Mouse (Mus musculus) limb, embryonic 14.5 days (tissue): Measurements from ENCODE around the gene Olfr1105. TPM values are rescaled to one million over a fixed set of nuclear protein-coding genes. Genes with fewer than 3 reads are reported as not detected.

Experiments used
- ATAC-seq: fragments of 200-750 bp; cut with Nextera tagmentation; 2 replicates; pipeline ENCODE4 v1.8.0; 2017; ENCODE audit warnings: low read depth, moderate number of reproducible peaks, moderate TSS enrichment; ENCODE audit not compliant: low FRiP score
- DNase-seq: peaks from one replicate; pipeline ENCODE4 v3.0.0-alpha.2; 2015; ENCODE audit warnings: low spot score
- H3K27ac ChIP-seq: fragments of 300-500 bp; sonication (generic); replicated peaks from 2 replicates; pipeline ENCODE4 v1.5.1; 2014; ENCODE audit warnings: low read depth, mild to moderate bottlenecking, low read length, moderate library complexity, mixed read lengths
- H3K27me3 ChIP-seq: fragments of 300-500 bp; sonication (generic); 2 replicates; pipeline ENCODE4 v1.6.1; 2014; ENCODE audit warnings: low read length, mixed read lengths; ENCODE audit not compliant: control insufficient read depth, insufficient read depth
- H3K36me3 ChIP-seq: fragments of 300-500 bp; sonication (generic); 2 replicates; pipeline ENCODE4 v1.6.1; 2014; ENCODE audit warnings: mild to moderate bottlenecking, low read length, moderate library complexity, mixed read lengths; ENCODE audit not compliant: control insufficient read depth, insufficient read depth
- H3K4me1 ChIP-seq: fragments of 300-500 bp; sonication (generic); 2 replicates; pipeline ENCODE4 v1.6.1; 2014; ENCODE audit warnings: antibody characterized with exemption, low read length, mixed read lengths; ENCODE audit not compliant: control insufficient read depth, insufficient read depth
- H3K4me2 ChIP-seq: fragments of 300-500 bp; sonication (generic); replicated peaks from 2 replicates; pipeline ENCODE4 v1.6.1; 2014; ENCODE audit warnings: low read depth, mild to moderate bottlenecking, low read length, moderate library complexity; ENCODE audit not compliant: severe bottlenecking
- H3K4me3 ChIP-seq: fragments of 300-500 bp; sonication (generic); replicated peaks from 2 replicates; pipeline ENCODE4 v1.5.1; 2014; ENCODE audit warnings: low read length
- H3K9ac ChIP-seq: fragments of 300-500 bp; sonication (generic); 2 replicates; pipeline ENCODE4 v1.6.1; 2014; ENCODE audit warnings: mild to moderate bottlenecking, low read depth, low read length, moderate library complexity; ENCODE audit not compliant: severe bottlenecking
- H3K9me3 ChIP-seq: fragments of 300-500 bp; sonication (generic); 2 replicates; pipeline ENCODE4 v1.6.1; 2016; ENCODE audit warnings: low read length; ENCODE audit not compliant: control insufficient read depth
- POLR2A ChIP-seq: fragments of 200-500 bp; IDR thresholded peaks from 2 replicates; pipeline ENCODE4 v1.8.0; 2012; ENCODE audit warnings: inconsistent platforms, mild to moderate bottlenecking, moderate library complexity, borderline replicate concordance; ENCODE audit not compliant: insufficient read depth, insufficient read length; ENCODE audit errors: extremely low read depth
- WGBS: fragments of 180-500 bp; shearing (Covaris S2); extraction: QIAGEN DNeasy Blood & Tissue Kit; methylation state at CpG from one replicate; pipeline ENCODE4 v1.1.7; 2014; 5-methylcytosine and 5-hydroxymethylcytosine counted together
- polyA plus RNA-seq, 2 experiments: library from polyadenylated mRNA; depleted of rRNA in 1 of 2; stranded (reverse) in 1 of 2; unstranded in 1 of 2; fragments of >200 nt; fragmentation: Nextera tagmentation in 1 of 2; extraction: Ambion mirVana in 1 of 2; gene quantifications; 2 replicates each; pipeline versions ENCODE4 v1.2.1 to v1.2.3; 2012 to 2014

The Olfr1105 gene
- polyA plus RNA-seq (2012; rRNA removed) = not detected in 2 replicates
- polyA plus RNA-seq (2014; fragmentation: Nextera tagmentation; extraction: Ambion mirVana) = not detected in 2 replicates

DNA sequence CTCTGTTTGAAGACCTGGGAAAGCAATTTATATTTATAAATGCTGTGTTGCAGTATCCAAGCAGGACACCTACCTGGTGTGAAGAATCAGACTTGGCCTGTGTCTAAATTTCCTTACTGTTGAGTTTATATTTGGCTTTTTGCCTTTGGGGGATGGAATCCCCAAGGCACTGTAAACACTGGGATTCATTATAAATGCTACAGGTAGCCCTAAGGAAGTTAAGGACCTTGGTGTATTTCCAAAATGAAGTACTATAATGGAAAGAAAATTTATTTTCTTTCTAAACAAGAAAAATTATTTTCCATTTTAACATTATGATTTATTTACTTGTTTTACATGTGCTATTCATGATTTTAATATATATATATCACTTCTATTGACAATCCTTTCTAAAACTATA lies at the start of gene Olfr1105:
Olfr1105 (minus strand) TSS at position 101 of the 400 bp plus-strand sequence.
- H3K4me2 ChIP-seq = no peak within 1 kb of the TSS
- H3K9ac ChIP-seq = no peak within 1 kb of the TSS
- DNase-seq = no peak
- no peaks in the 10 kb centered on the region for H3K4me1 ChIP-seq
- no peaks in the 10 kb centered on the region for H3K36me3 ChIP-seq
- no peak within 1 kb of the TSS for H3K27ac ChIP-seq
- ATAC-seq = no peak
- no peak within 1 kb of the TSS for H3K4me3 ChIP-seq
- no peaks in the 10 kb centered on the region for H3K9me3 ChIP-seq
- TF ChIP-seq POLR2A = no peak
- H3K27me3 ChIP-seq = no peaks in the 10 kb centered on the region

DNA sequence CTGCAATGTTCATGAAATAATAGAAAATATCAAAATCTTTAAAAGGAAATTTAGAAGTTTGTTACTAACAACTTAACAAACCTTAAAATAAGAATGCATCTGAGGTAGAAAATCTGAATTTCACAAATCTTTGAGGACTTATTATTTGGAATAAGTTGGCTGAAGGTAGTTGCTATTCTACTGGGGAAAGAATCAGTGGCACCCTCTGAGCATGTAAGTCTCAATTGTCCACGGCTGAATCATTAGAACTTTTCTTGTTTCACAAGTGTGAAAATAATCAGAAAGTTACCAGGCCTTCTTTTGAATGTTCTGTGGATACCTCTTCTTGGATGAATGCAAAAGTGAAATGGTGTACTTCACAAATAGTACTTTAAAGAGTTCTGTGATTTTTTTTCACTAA lies 39.4 kb upstream of the Olfr1105 start, which contains the start of gene Olfr1107:
Olfr1107 (minus strand) TSS at position 101 of the 400 bp plus-strand sequence.
- no peaks in the 10 kb centered on the region for H3K27me3 ChIP-seq
- no peaks in the 10 kb centered on the region for H3K4me1 ChIP-seq
- DNase-seq = no peak
- H3K36me3 ChIP-seq = no peaks in the 10 kb centered on the region
- ATAC-seq = no peak
- H3K27ac ChIP-seq = no peak within 1 kb of the TSS
- TF ChIP-seq POLR2A = no peak
- H3K9ac ChIP-seq = no peak within 1 kb of the TSS
- H3K9me3 ChIP-seq = no peaks in the 10 kb centered on the region
- H3K4me3 ChIP-seq = no peak within 1 kb of the TSS
- WGBS = 78% methylated on average over 1 of the region's 1 CpGs
- H3K4me2 ChIP-seq = no peak within 1 kb of the TSS

DNA sequence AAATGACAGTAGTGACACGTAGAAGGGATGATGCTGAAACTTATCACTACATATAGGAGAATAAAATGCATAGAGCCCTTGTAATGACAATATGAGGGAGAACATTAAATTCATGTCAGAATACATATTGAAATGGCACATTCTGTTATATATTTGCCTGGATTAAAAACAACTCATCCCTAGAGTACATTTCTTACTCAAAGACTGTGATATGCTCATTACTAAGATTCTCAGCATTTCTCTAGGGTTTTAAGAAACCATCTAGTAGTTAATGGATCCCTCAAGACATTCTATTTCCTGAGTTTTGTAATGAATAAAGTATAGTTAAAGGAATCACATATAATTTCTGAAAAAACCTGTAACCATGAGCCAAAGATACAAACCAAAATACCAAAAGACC lies 15.8 kb upstream of the Olfr1105 start, which contains the start of gene Olfr1106:
Olfr1106 (minus strand) TSS at position 101 of the 400 bp plus-strand sequence.
- Histone ChIP-seq H3K36me3 (no peaks in the 10 kb centered on the region), H3K27me3 (no peaks in the 10 kb centered on the region), H3K4me1 (no peaks in the 10 kb centered on the region), H3K9ac (no peak within 1 kb of the TSS), H3K27ac (no peak within 1 kb of the TSS), H3K9me3 (no peaks in the 10 kb centered on the region), H3K4me3 (no peak within 1 kb of the TSS), H3K4me2 (no peak within 1 kb of the TSS)
- no peak for TF ChIP-seq POLR2A
- ATAC-seq (no peak), DNase-seq (no peak)
- WGBS = 72% methylated on average over 1 of the region's 1 CpGs

DNA sequence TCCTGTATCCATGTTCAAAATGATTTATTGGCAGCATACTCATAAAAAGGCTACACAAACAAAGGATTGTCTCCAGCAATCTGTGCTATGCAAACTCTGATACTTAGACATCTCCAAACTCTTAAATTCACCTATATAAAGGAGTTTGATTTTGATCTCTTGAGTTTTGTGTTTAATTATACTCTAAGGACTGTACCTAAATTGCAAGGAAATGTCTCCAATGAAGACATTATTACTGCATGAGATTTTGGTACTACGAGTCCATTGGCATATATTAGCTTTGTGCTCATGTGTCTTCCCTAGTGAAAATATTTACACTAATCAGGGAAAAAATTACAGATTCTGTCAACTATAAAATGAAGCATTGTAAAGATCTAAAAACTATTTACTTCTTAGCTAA lies 9.4 kb downstream of the Olfr1105 start, which contains the start of gene Olfr1104:
Olfr1104 (minus strand) TSS at position 101 of the 400 bp plus-strand sequence.
- Histone ChIP-seq H3K9me3 (no peaks in the 10 kb centered on the region), H3K4me1 (no peaks in the 10 kb centered on the region), H3K27ac (no peak within 1 kb of the TSS), H3K4me3 (no peak within 1 kb of the TSS), H3K36me3 (no peaks in the 10 kb centered on the region), H3K4me2 (no peak within 1 kb of the TSS), H3K9ac (no peak within 1 kb of the TSS), H3K27me3 (no peaks in the 10 kb centered on the region)
- no peak for TF ChIP-seq POLR2A
- ATAC-seq (no peak), DNase-seq (no peak)
- WGBS = 78% methylated on average over 1 of the region's 1 CpGs

DNA sequence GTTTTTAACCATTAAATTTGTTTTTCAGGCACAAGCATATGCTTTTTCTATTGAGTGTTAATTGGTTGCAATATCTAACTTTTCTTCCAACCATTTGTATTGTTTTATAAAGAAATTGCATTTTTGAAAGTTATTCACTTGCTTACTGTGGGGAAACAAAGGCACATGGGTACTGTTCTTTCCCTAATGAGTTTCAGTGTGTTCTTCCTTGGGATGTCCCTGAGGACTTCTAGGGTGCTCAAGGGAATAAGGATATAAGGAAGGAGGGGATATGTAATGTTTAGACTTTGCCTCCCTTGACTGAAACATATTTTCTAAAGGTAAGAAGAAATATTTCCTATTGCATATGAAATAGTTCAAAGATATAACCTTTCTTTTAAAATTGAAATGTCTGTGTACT lies 38.2 kb downstream of the Olfr1105 start, which contains the start of gene Olfr1102:
Olfr1102 (plus strand) TSS at position 301 of the 400 bp plus-strand sequence.
- Histone ChIP-seq H3K9ac (no peak within 1 kb of the TSS), H3K27ac (no peak within 1 kb of the TSS), H3K36me3 (no peaks in the 10 kb centered on the region), H3K4me2 (no peak within 1 kb of the TSS), H3K4me1 (no peaks in the 10 kb centered on the region), H3K27me3 (no peaks in the 10 kb centered on the region), H3K4me3 (no peak within 1 kb of the TSS), H3K9me3 (no peaks in the 10 kb centered on the region)
- no peak for TF ChIP-seq POLR2A
- DNase-seq (no peak), ATAC-seq (no peak)
